In genomic region chr16:90042874-90043273, GRCm38 (mm10) we compare ENCODE assay signal across 10 mouse cellular contexts.
DNase-seq lines count a peak whose midpoint lies in the region; ATAC-seq lines count a peak whose summit lies in the region.
"Had no signal": no experiment of that assay in that cellular context is flagged by ENCODE, and none has a peak within 500 bp of the region (broad histone marks: within the 10 kb centered on the region; RNA-seq: fewer than 3 reads in every experiment).

No protein-coding gene starts in this region.

- peaks cover 46% of the 10 kb centered on the region for H3K4me1 ChIP-seq in liver, embryonic 15.5 days (replicated peaks)
- H3K4me1 ChIP-seq: kidney, embryonic 15.5 days had no signal

- peak overlapping the region; percentile 75; the same call in 1 of the 2 replicates for H3K4me2 ChIP-seq in liver, embryonic 15.5 days
- H3K4me2 ChIP-seq: kidney, embryonic 15.5 days had no signal

- no peaks in the 10 kb centered on the region for H3K27me3 ChIP-seq in liver, embryonic 15.5 days
- H3K27me3 ChIP-seq: kidney, embryonic 15.5 days had no signal

- peak overlapping the region; percentile 1; the same call in 1 of the 2 replicates for H3K9ac ChIP-seq in liver, embryonic 15.5 days
- H3K9ac ChIP-seq: kidney, embryonic 15.5 days had no signal

- H3K36me3 ChIP-seq in liver, embryonic 15.5 days (replicated peaks), result no peaks in the 10 kb centered on the region
- H3K36me3 ChIP-seq: kidney, embryonic 15.5 days had no signal

- intact Hi-C loops in left cerebral cortex, postnatal 25 days (cut with DNase I), result no loop called here
- intact Hi-C loops in left cerebral cortex, postnatal 4 days (cut with DNase I), result no loop called here

- peak; percentile 11 for DNase-seq in CD4-positive, CD25-positive, alpha-beta regulatory T cell, adult 2 months (ENCODE audit: low read depth, low spot score)
- peak; percentile 49 to 50 for DNase-seq in left cerebral cortex, postnatal 25 days (ENCODE audit: low spot score in 2 of 2)
- DNase-seq in left cerebral cortex, postnatal 4 days, result no peak
- DNase-seq in adipocyte (ENCODE audit: low spot score), result no peak
- DNase-seq in gastrocnemius, postnatal 25 days, result no peak

- no peak for ATAC-seq in CD4-positive, CD25-positive, alpha-beta regulatory T cell, adult 4 months
- peak; percentile 33 for ATAC-seq in common myeloid progenitor, adult 5-6 weeks (replicated peaks; ENCODE audit: low read depth, poor library complexity, severe bottlenecking)
- no peak for ATAC-seq in liver, embryonic 15.5 days (ENCODE audit: insufficient read depth)

- H3K4me3 ChIP-seq in liver, embryonic 15.5 days (replicated peaks), result no peak overlapping the region
- H3K4me3 ChIP-seq: heart, adult 2 months; kidney, embryonic 15.5 days had no signal

- 71% methylated on average over 10 of the region's 10 CpGs for WGBS in liver, embryonic 15.5 days (ENCODE audit: insufficient replicate concordance)

- no peak overlapping the region for H3K27ac ChIP-seq in liver, embryonic 15.5 days (replicated peaks)
- H3K27ac ChIP-seq: heart, adult 2 months; kidney, embryonic 15.5 days had no signal

- no peaks in the 10 kb centered on the region for H3K9me3 ChIP-seq in liver, embryonic 15.5 days (replicated peaks)
- H3K9me3 ChIP-seq: kidney, embryonic 15.5 days had no signal

Comparison
In these comparisons a context has a peak if more than half of its experiments do, and no peak if none do; other contexts are left out.
1. DNase-seq: peak in CD4-positive, CD25-positive, alpha-beta regulatory T cell, adult 2 months (single experiment) and left cerebral cortex, postnatal 25 days (2 of 2); none in left cerebral cortex, postnatal 4 days (single experiment), adipocyte (single experiment) and gastrocnemius, postnatal 25 days (single experiment).